Mouse (Mus musculus) hindbrain, postnatal 0 days (tissue): ENCODE data around the gene Gm21830. TPM values are rescaled to one million over a fixed set of nuclear protein-coding genes. Genes with fewer than 3 reads are reported as not detected.
"Not testable (repeated sequence)": the region's sequence is repeated elsewhere in the genome, so short reads cannot be mapped to it uniquely, and the experiment has no call there.

Experiments used
- ATAC-seq: fragments of 200-750 bp; cut with Nextera tagmentation; 2 replicates; pipeline ENCODE4 v1.8.0; 2017; ENCODE audit warnings: mild to moderate bottlenecking, moderate TSS enrichment, moderate library complexity
- DNase-seq: peaks from one replicate; pipeline ENCODE4 v3.0.0-alpha.2; 2015; ENCODE audit warnings: low spot score
- H3K27ac ChIP-seq: fragments of 300-500 bp; sonication (generic); 2 replicates; pipeline ENCODE4 v1.5.1; 2014; ENCODE audit warnings: mild to moderate bottlenecking
- H3K27me3 ChIP-seq: fragments of 300-500 bp; sonication (generic); 2 replicates; pipeline ENCODE4 v1.6.1; 2014; ENCODE audit warnings: low read length, mixed read lengths; ENCODE audit not compliant: insufficient read depth
- H3K36me3 ChIP-seq: fragments of 300-500 bp; sonication (generic); 2 replicates; pipeline ENCODE4 v1.6.1; 2014; ENCODE audit warnings: low read length, mixed read lengths; ENCODE audit not compliant: insufficient read depth
- H3K4me1 ChIP-seq: fragments of 300-500 bp; sonication (generic); 2 replicates; pipeline ENCODE4 v1.6.1; 2014; ENCODE audit warnings: antibody characterized with exemption, low read length, mixed read lengths; ENCODE audit not compliant: insufficient read depth
- H3K4me2 ChIP-seq: fragments of 300-500 bp; sonication (generic); 2 replicates; pipeline ENCODE4 v1.6.1; 2014; ENCODE audit warnings: low read depth, mild to moderate bottlenecking, low read length, moderate library complexity, mixed read lengths
- H3K4me3 ChIP-seq: fragments of 300-500 bp; sonication (generic); 2 replicates; pipeline ENCODE4 v1.5.1; 2014; ENCODE audit warnings: low read length
- H3K9ac ChIP-seq: fragments of 300-500 bp; sonication (generic); replicated peaks from 2 replicates; pipeline ENCODE4 v1.6.1; 2014; ENCODE audit warnings: mild to moderate bottlenecking, low read length, moderate library complexity, mixed read lengths
- H3K9me3 ChIP-seq: fragments of 300-500 bp; sonication (generic); 2 replicates; pipeline ENCODE4 v1.6.1; 2016; ENCODE audit warnings: low read length, mixed read lengths
- CTCF ChIP-seq: IDR thresholded peaks from 2 replicates; pipeline ENCODE4 v1.5.1; 2016; ENCODE audit warnings: antibody characterized with exemption, control low read depth, low read depth
- WGBS: fragments of 180-500 bp; shearing (Covaris S2); extraction: QIAGEN DNeasy Blood & Tissue Kit; methylation state at CpG from one replicate; pipeline ENCODE4 v1.1.7; 2014; 5-methylcytosine and 5-hydroxymethylcytosine counted together
- polyA plus RNA-seq: library from polyadenylated mRNA; unstranded; fragments of >200 nt; fragmentation: Nextera tagmentation; extraction: Ambion mirVana; gene quantifications from 2 replicates; pipeline ENCODE4 v1.2.1, GENCODE M21; 2015
- total RNA-seq: library from RNA; depleted of rRNA; stranded (reverse); fragments of >200 nt; gene quantifications from 2 replicates; pipeline ENCODE4 v1.2.3, GENCODE M21; 2014; rRNA removed

The Gm21830 gene
- total RNA-seq (not detected in 2 replicates), polyA plus RNA-seq (not detected in 2 replicates)

GRCm38 (mm10) chr2:67413425-67413824, at the start of gene Gm21830:
Gene Gm21830 (plus strand): TSS chr2:67413725.
- H3K4me3 ChIP-seq, H3K4me2 ChIP-seq, H3K27ac ChIP-seq, H3K9ac ChIP-seq, H3K4me1 ChIP-seq, DNase-seq, H3K36me3 ChIP-seq, H3K9me3 ChIP-seq, H3K27me3 ChIP-seq, ATAC-seq: not testable (repeated sequence)
- WGBS, result no CpG with 5 or more reads among the region's 1 CpGs

GRCm38 (mm10) chr2:67364506-67364905, 49.0 kb upstream of the Gm21830 start:
- H3K27ac ChIP-seq, result no peak overlapping the region

GRCm38 (mm10) chr2:67378504-67378903, 35.0 kb upstream of the Gm21830 start:
- no peaks in the 10 kb centered on the region for H3K36me3 ChIP-seq
- no peak overlapping the region for H3K4me2 ChIP-seq
- no peak for ATAC-seq
- H3K4me3 ChIP-seq, result no peak overlapping the region
- H3K27me3 ChIP-seq, result no peaks in the 10 kb centered on the region
- no peak overlapping the region for H3K27ac ChIP-seq
- H3K9me3 ChIP-seq, result no peaks in the 10 kb centered on the region
- no peak for DNase-seq
- no peak for TF ChIP-seq CTCF
- no peaks in the 10 kb centered on the region for H3K4me1 ChIP-seq
- 66% methylated on average over 3 of the region's 3 CpGs for WGBS
- no peak overlapping the region for H3K9ac ChIP-seq

More at GRCm38 (mm10) chr2:67364506-67364905, 49.0 kb upstream of the Gm21830 start:
- H3K4me3 ChIP-seq, result no peak overlapping the region
- 77% methylated on average over 2 of the region's 2 CpGs for WGBS
- no peak for TF ChIP-seq CTCF
- no peak overlapping the region for H3K4me2 ChIP-seq
- H3K27me3 ChIP-seq, result no peaks in the 10 kb centered on the region
- no peaks in the 10 kb centered on the region for H3K36me3 ChIP-seq
- no peak for ATAC-seq
- H3K9ac ChIP-seq, result no peak overlapping the region
- H3K4me1 ChIP-seq, result no peaks in the 10 kb centered on the region
- H3K9me3 ChIP-seq, result no peaks in the 10 kb centered on the region
- no peak for DNase-seq

- H3K9ac ChIP-seq, result no peak overlapping the region
- H3K4me3 ChIP-seq, result no peak overlapping the region
- TF ChIP-seq CTCF, result no peak
- no peaks in the 10 kb centered on the region for H3K9me3 ChIP-seq
- H3K36me3 ChIP-seq, result no peaks in the 10 kb centered on the region
- no peak overlapping the region for H3K4me2 ChIP-seq
- ATAC-seq, result no peak
- H3K4me1 ChIP-seq, result no peaks in the 10 kb centered on the region
- no peak for DNase-seq
- H3K27me3 ChIP-seq, result no peaks in the 10 kb centered on the region
- H3K27ac ChIP-seq, result no peak overlapping the region
Observed at GRCm38 (mm10) chr2:67420853-67421252, 7.3 kb downstream of the Gm21830 start.

- no peaks in the 10 kb centered on the region for H3K4me1 ChIP-seq
- no peaks in the 10 kb centered on the region for H3K27me3 ChIP-seq
- no peak overlapping the region for H3K4me3 ChIP-seq
- DNase-seq (no peak), ATAC-seq (no peak)
- no peak overlapping the region for H3K9ac ChIP-seq
- no peaks in the 10 kb centered on the region for H3K9me3 ChIP-seq
- H3K27ac ChIP-seq, result no peak overlapping the region
- no peak overlapping the region for H3K4me2 ChIP-seq
- 90% methylated on average over 1 of the region's 1 CpGs for WGBS
- no peak for TF ChIP-seq CTCF
- no peaks in the 10 kb centered on the region for H3K36me3 ChIP-seq
Observed at GRCm38 (mm10) chr2:67422799-67423198, 9.3 kb downstream of the Gm21830 start.

- no peaks in the 10 kb centered on the region for H3K9me3 ChIP-seq
- H3K4me2 ChIP-seq, result no peak within 1 kb of the TSS
- DNase-seq, result no peak
- WGBS, result 70% methylated on average over 2 of the region's 2 CpGs
- TF ChIP-seq CTCF, result no peak
- H3K9ac ChIP-seq, result no peak within 1 kb of the TSS
- no peak for ATAC-seq
- no peak within 1 kb of the TSS for H3K4me3 ChIP-seq
- no peaks in the 10 kb centered on the region for H3K27me3 ChIP-seq
- H3K27ac ChIP-seq, result no peak within 1 kb of the TSS
- H3K4me1 ChIP-seq, result no peaks in the 10 kb centered on the region
- no peaks in the 10 kb centered on the region for H3K36me3 ChIP-seq
Observed at GRCm38 (mm10) chr2:67433081-67433480, 19.6 kb downstream of the Gm21830 start, which contains the start of gene Gm26727. Gene Gm26727 (minus strand): TSS chr2:67433181.

- H3K27me3 ChIP-seq, result no peaks in the 10 kb centered on the region
- no peak overlapping the region for H3K27ac ChIP-seq
- DNase-seq (no peak), ATAC-seq (no peak)
- no peak overlapping the region for H3K9ac ChIP-seq
- no peaks in the 10 kb centered on the region for H3K36me3 ChIP-seq
- H3K4me2 ChIP-seq, result no peak overlapping the region
- no peak overlapping the region for H3K4me3 ChIP-seq
- H3K4me1 ChIP-seq, result no peaks in the 10 kb centered on the region
- 91% methylated on average over 8 of the region's 8 CpGs for WGBS
- no peak for TF ChIP-seq CTCF
- H3K9me3 ChIP-seq, result no peaks in the 10 kb centered on the region
Observed at GRCm38 (mm10) chr2:67438309-67438708, 24.8 kb downstream of the Gm21830 start.
